Mouse (Mus musculus): ENCODE measurements around the gene Ppp1r9a. TPM values are rescaled to one million over a fixed set of nuclear protein-coding genes. Genes with fewer than 3 reads are reported as not detected.

Gene Ppp1r9a
- polyA plus RNA-seq, 1 experiment from 2014 or later: 23.0 TPM

GRCm38 (mm10) chr6:4962197-4962596, 59.5 kb downstream of the Ppp1r9a start:
- no peak overlapping the region for H3K4me2 ChIP-seq (replicated peaks)
- H3K27me3 ChIP-seq: no peaks in the 10 kb centered on the region
- H3K9ac ChIP-seq: no peak overlapping the region
- no peak overlapping the region for H3K4me3 ChIP-seq
- H3K9me3 ChIP-seq: no peaks in the 10 kb centered on the region
- no peak for ATAC-seq (ENCODE audit: insufficient number of reproducible peaks, insufficient read depth, low FRiP score, low TSS enrichment)
- H3K27ac ChIP-seq: no peak overlapping the region
- no peaks in the 10 kb centered on the region for H3K36me3 ChIP-seq
- peaks cover 3% of the 10 kb centered on the region; the same call in 1 of the 2 replicates for H3K4me1 ChIP-seq
- WGBS: 72% methylated on average over 4 of the region's 4 CpGs

DNA sequence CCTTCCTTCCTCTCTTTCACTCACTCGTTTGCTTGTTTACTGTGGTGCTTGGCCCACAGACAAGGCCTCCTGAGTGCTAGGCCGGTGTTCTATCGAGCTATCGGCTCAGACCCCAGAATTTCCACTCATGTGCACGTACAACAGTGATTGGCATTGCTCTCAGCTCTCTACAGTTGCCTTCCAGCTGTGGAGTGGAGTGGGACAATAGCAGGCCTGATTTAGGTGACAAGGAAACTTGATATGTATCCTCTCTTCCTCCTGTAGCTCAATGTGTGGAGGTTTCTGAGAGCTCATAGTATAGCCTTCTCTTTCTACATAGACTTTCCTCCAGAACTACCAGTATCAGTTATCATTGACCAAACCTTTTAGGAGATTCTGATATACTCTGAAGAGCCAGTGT, 60.3 kb downstream of the Ppp1r9a start:
- Histone ChIP-seq H3K27me3 (no peaks in the 10 kb centered on the region), H3K4me1 (peaks cover 3% of the 10 kb centered on the region; the same call in 1 of the 2 replicates), H3K4me3 (no peak overlapping the region), H3K9ac (no peak overlapping the region), H3K9me3 (no peaks in the 10 kb centered on the region), H3K36me3 (no peaks in the 10 kb centered on the region), H3K27ac (0 out of 2 replicates have a peak overlapping the region, but pooled peaks have one; percentile 36), H3K4me2 (replicated peaks) (no peak overlapping the region)
- 55% methylated on average over 5 of the region's 5 CpGs for WGBS
- ATAC-seq (ENCODE audit: insufficient number of reproducible peaks, insufficient read depth, low FRiP score, low TSS enrichment): no peak

DNA sequence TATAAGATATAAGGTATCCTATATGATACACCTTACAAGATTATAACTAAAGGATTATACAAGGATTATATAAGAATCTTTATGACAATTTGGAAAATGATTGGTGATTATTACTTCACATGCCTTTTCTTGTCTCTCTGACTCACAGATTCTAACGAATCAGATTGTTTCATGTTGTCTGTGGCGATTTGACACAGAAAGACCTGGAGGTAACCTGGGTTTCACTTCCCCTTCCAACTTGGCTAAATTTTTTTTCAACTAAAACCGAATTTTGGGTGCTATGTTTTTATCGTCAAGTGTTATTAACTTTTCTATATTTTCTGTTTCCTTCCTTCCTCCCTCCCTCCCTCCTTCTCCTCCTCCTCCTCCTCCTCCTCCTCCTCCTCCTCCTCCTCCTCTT, 64.5 kb downstream of the Ppp1r9a start:
- Histone ChIP-seq H3K9ac (no peak overlapping the region), H3K9me3 (no peaks in the 10 kb centered on the region), H3K4me2 (replicated peaks) (no peak overlapping the region), H3K4me3 (no peak overlapping the region), H3K27me3 (no peaks in the 10 kb centered on the region), H3K27ac (no peak overlapping the region), H3K4me1 (peaks cover 7% of the 10 kb centered on the region; the same call in 1 of the 2 replicates), H3K36me3 (no peaks in the 10 kb centered on the region)
- 95% methylated on average over 4 of the region's 4 CpGs for WGBS
- ATAC-seq (ENCODE audit: insufficient number of reproducible peaks, insufficient read depth, low FRiP score, low TSS enrichment): no peak

DNA sequence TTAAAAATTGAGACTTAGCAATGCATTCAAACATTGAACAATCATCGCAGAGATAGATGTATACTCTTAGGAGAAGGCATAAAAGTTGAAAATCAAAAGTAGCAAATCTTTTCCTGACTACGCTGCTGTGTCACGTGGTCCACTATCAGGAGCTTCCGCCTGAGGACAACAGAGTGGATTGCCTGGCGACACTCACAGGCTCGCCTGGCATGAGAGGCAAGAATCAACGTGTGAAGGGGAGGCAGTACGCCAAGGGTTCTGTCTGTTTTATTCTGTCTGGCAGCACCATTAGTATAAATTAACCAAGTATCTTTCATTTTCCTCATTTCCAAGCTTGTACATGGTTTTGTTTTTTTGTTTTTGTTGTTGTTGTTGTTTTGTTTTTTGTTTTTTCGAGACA, 68.5 kb downstream of the Ppp1r9a start:
- Histone ChIP-seq H3K4me3 (no peak overlapping the region), H3K9ac (no peak overlapping the region), H3K9me3 (no peaks in the 10 kb centered on the region), H3K4me2 (replicated peaks) (no peak overlapping the region), H3K27ac (no peak overlapping the region), H3K27me3 (no peaks in the 10 kb centered on the region), H3K4me1 (0 out of 2 replicates have a peak, but pooled peaks cover 4% of the 10 kb centered on the region), H3K36me3 (no peaks in the 10 kb centered on the region)
- 83% methylated on average over 9 of the region's 9 CpGs for WGBS
- no peak for ATAC-seq (ENCODE audit: insufficient number of reproducible peaks, insufficient read depth, low FRiP score, low TSS enrichment)

DNA sequence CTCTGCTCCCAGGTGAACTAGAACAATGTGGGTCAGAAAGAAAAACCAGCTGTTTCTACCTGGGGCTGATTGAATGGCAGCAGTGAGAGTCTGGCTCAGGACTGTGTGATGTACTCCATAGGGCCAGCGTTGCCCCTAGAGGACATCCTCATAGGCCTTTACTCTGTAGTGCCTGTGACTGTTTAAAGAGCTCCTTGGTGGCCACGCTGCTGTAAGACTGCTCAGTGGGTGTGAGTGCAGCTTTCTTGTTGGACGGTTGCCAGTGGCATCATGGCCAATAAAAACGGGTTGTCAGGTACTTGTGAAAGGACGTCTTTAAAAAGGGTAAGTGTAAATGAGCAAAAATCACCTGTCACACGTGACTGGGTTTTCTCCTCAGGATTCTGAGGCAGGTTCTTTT, 70.1 kb downstream of the Ppp1r9a start:
- 57% methylated on average over 6 of the region's 6 CpGs for WGBS
- Histone ChIP-seq H3K27me3 (no peaks in the 10 kb centered on the region), H3K27ac (0 out of 2 replicates have a peak overlapping the region, but pooled peaks have one; percentile 7), H3K4me1 (0 out of 2 replicates have a peak, but pooled peaks cover 4% of the 10 kb centered on the region), H3K4me3 (no peak overlapping the region), H3K36me3 (no peaks in the 10 kb centered on the region), H3K9ac (no peak overlapping the region), H3K4me2 (replicated peaks) (no peak overlapping the region), H3K9me3 (no peaks in the 10 kb centered on the region)
- ATAC-seq (ENCODE audit: insufficient number of reproducible peaks, insufficient read depth, low FRiP score, low TSS enrichment): no peak

GRCm38 (mm10) chr6:4973337-4973736, 70.6 kb downstream of the Ppp1r9a start:
- Histone ChIP-seq H3K4me3 (no peak overlapping the region), H3K9me3 (no peaks in the 10 kb centered on the region), H3K9ac (no peak overlapping the region), H3K36me3 (no peaks in the 10 kb centered on the region), H3K4me1 (0 out of 2 replicates have a peak, but pooled peaks cover 4% of the 10 kb centered on the region), H3K27me3 (no peaks in the 10 kb centered on the region), H3K4me2 (replicated peaks) (no peak overlapping the region), H3K27ac (no peak overlapping the region)
- WGBS: 91% methylated on average over 10 of the region's 10 CpGs
- no peak for ATAC-seq (ENCODE audit: insufficient number of reproducible peaks, insufficient read depth, low FRiP score, low TSS enrichment)

GRCm38 (mm10) chr6:4977515-4977914, 74.8 kb downstream of the Ppp1r9a start:
- no peak overlapping the region for H3K4me2 ChIP-seq (replicated peaks)
- no peak overlapping the region for H3K9ac ChIP-seq
- no peak overlapping the region for H3K4me3 ChIP-seq
- no peak overlapping the region for H3K27ac ChIP-seq
- H3K36me3 ChIP-seq: no peaks in the 10 kb centered on the region
- no peaks in the 10 kb centered on the region for H3K4me1 ChIP-seq
- no peaks in the 10 kb centered on the region for H3K27me3 ChIP-seq
- no peaks in the 10 kb centered on the region for H3K9me3 ChIP-seq
- WGBS: 90% methylated on average over 4 of the region's 4 CpGs
- ATAC-seq (ENCODE audit: insufficient number of reproducible peaks, insufficient read depth, low FRiP score, low TSS enrichment): no peak

- Histone ChIP-seq H3K4me2 (replicated peaks) (no peak overlapping the region), H3K9ac (no peak overlapping the region), H3K9me3 (no peaks in the 10 kb centered on the region), H3K36me3 (no peaks in the 10 kb centered on the region), H3K27ac (no peak overlapping the region), H3K27me3 (no peaks in the 10 kb centered on the region), H3K4me3 (no peak overlapping the region), H3K4me1 (0 out of 2 replicates have a peak, but pooled peaks cover 3% of the 10 kb centered on the region)
- 80% methylated on average over 2 of the region's 2 CpGs for WGBS
- no peak for ATAC-seq (ENCODE audit: insufficient number of reproducible peaks, insufficient read depth, low FRiP score, low TSS enrichment)
These were observed 75.5 kb downstream of the Ppp1r9a start for GRCm38 (mm10) chr6:4978249-4978648.

- ATAC-seq (ENCODE audit: insufficient number of reproducible peaks, insufficient read depth, low FRiP score, low TSS enrichment): no peak
- no peaks in the 10 kb centered on the region for H3K36me3 ChIP-seq
- H3K4me2 ChIP-seq (replicated peaks): no peak overlapping the region
- H3K9me3 ChIP-seq: no peaks in the 10 kb centered on the region
- no peaks in the 10 kb centered on the region for H3K27me3 ChIP-seq
- no peak overlapping the region for H3K27ac ChIP-seq
- no peak overlapping the region for H3K9ac ChIP-seq
- no peak overlapping the region for H3K4me3 ChIP-seq
- 0 out of 2 replicates have a peak, but pooled peaks cover 3% of the 10 kb centered on the region for H3K4me1 ChIP-seq
These were observed 76.2 kb downstream of the Ppp1r9a start for GRCm38 (mm10) chr6:4978897-4979296.

GRCm38 (mm10) chr6:4980113-4980512, 77.4 kb downstream of the Ppp1r9a start:
- H3K27ac ChIP-seq: no peak overlapping the region
- WGBS: 72% methylated on average over 3 of the region's 3 CpGs
- H3K4me1 ChIP-seq: 0 out of 2 replicates have a peak, but pooled peaks cover 3% of the 10 kb centered on the region
- H3K27me3 ChIP-seq: no peaks in the 10 kb centered on the region
- no peaks in the 10 kb centered on the region for H3K36me3 ChIP-seq
- no peak overlapping the region for H3K4me3 ChIP-seq
- H3K9me3 ChIP-seq: no peaks in the 10 kb centered on the region
- no peak overlapping the region for H3K4me2 ChIP-seq (replicated peaks)
- H3K9ac ChIP-seq: no peak overlapping the region
- ATAC-seq (ENCODE audit: insufficient number of reproducible peaks, insufficient read depth, low FRiP score, low TSS enrichment): no peak

GRCm38 (mm10) chr6:4982686-4983162, 80.0 kb downstream of the Ppp1r9a start:
- Histone ChIP-seq H3K4me2 (replicated peaks) (no peak overlapping the region), H3K4me3 (no peak overlapping the region), H3K4me1 (0 out of 2 replicates have a peak, but pooled peaks cover 3% of the 10 kb centered on the region), H3K36me3 (no peaks in the 10 kb centered on the region), H3K9ac (no peak overlapping the region), H3K27ac (peak overlapping the region; percentile 46; the same call in 1 of the 2 replicates), H3K9me3 (no peaks in the 10 kb centered on the region), H3K27me3 (no peaks in the 10 kb centered on the region)
- no peak for ATAC-seq (ENCODE audit: insufficient number of reproducible peaks, insufficient read depth, low FRiP score, low TSS enrichment)
- WGBS: 31% methylated on average over 9 of the region's 9 CpGs

GRCm38 (mm10) chr6:4985668-4986067, 83.0 kb downstream of the Ppp1r9a start:
- no peak overlapping the region for H3K4me2 ChIP-seq (replicated peaks)
- ATAC-seq (ENCODE audit: insufficient number of reproducible peaks, insufficient read depth, low FRiP score, low TSS enrichment): no peak
- no peak overlapping the region for H3K4me3 ChIP-seq
- H3K9ac ChIP-seq: no peak overlapping the region
- peaks cover 3% of the 10 kb centered on the region; the same call in 1 of the 2 replicates for H3K4me1 ChIP-seq
- no peaks in the 10 kb centered on the region for H3K27me3 ChIP-seq
- no peaks in the 10 kb centered on the region for H3K9me3 ChIP-seq
- no peaks in the 10 kb centered on the region for H3K36me3 ChIP-seq
- no peak overlapping the region for H3K27ac ChIP-seq
- WGBS: 84% methylated on average over 3 of the region's 3 CpGs
